Mouse (Mus musculus) embryonic facial prominence, embryonic 15.5 days (tissue): ENCODE data around the gene Cntn1. TPM values are rescaled to one million over a fixed set of nuclear protein-coding genes. Genes with fewer than 3 reads are reported as not detected.

Experiments used
- ATAC-seq: fragments of 200-750 bp; cut with Nextera tagmentation; 2 replicates; pipeline ENCODE4 v1.8.0; 2017; ENCODE audit warnings: low read depth, moderate TSS enrichment; ENCODE audit not compliant: insufficient number of reproducible peaks, low FRiP score, low TSS enrichment
- H3K27ac ChIP-seq: fragments of 300-500 bp; sonication (generic); replicated peaks from 2 replicates; pipeline ENCODE4 v1.5.1; 2015; ENCODE audit warnings: mild to moderate bottlenecking, inconsistent platforms
- H3K27me3 ChIP-seq: fragments of 300-500 bp; sonication (generic); 2 replicates; pipeline ENCODE4 v1.6.1; 2015; ENCODE audit warnings: inconsistent platforms
- H3K36me3 ChIP-seq: fragments of 300-500 bp; sonication (generic); 2 replicates; pipeline ENCODE4 v1.6.1; 2015; ENCODE audit warnings: mild to moderate bottlenecking, inconsistent platforms
- H3K4me1 ChIP-seq: fragments of 300-500 bp; sonication (generic); 2 replicates; pipeline ENCODE4 v1.6.1; 2015; ENCODE audit warnings: inconsistent platforms
- H3K4me2 ChIP-seq: fragments of 300-500 bp; sonication (generic); replicated peaks from 2 replicates; pipeline ENCODE4 v1.6.1; 2015; ENCODE audit warnings: mild to moderate bottlenecking, inconsistent platforms
- H3K4me3 ChIP-seq: fragments of 300-500 bp; sonication (generic); replicated peaks from 2 replicates; pipeline ENCODE4 v1.5.1; 2015; ENCODE audit warnings: mild to moderate bottlenecking, inconsistent platforms
- H3K9ac ChIP-seq: fragments of 300-500 bp; sonication (generic); 2 replicates; pipeline ENCODE4 v1.6.1; 2015; ENCODE audit warnings: inconsistent platforms
- H3K9me3 ChIP-seq: fragments of 300-500 bp; sonication (generic); replicated peaks from 2 replicates; pipeline ENCODE4 v1.6.1; 2016; ENCODE audit warnings: inconsistent platforms
- WGBS: fragments of 180-500 bp; shearing (Covaris S2); methylation state at CpG from one replicate; pipeline ENCODE4 v1.1.7; 2015; 5-methylcytosine and 5-hydroxymethylcytosine counted together
- polyA plus RNA-seq: library from polyadenylated mRNA; unstranded; fragments of >200 nt; fragmentation: Nextera tagmentation; extraction: Ambion mirVana; gene quantifications from 2 replicates; pipeline ENCODE4 v1.2.1, GENCODE M21; 2015

Gene Cntn1
- polyA plus RNA-seq, 1 experiment from 2014 or later = 2.2 TPM

DNA sequence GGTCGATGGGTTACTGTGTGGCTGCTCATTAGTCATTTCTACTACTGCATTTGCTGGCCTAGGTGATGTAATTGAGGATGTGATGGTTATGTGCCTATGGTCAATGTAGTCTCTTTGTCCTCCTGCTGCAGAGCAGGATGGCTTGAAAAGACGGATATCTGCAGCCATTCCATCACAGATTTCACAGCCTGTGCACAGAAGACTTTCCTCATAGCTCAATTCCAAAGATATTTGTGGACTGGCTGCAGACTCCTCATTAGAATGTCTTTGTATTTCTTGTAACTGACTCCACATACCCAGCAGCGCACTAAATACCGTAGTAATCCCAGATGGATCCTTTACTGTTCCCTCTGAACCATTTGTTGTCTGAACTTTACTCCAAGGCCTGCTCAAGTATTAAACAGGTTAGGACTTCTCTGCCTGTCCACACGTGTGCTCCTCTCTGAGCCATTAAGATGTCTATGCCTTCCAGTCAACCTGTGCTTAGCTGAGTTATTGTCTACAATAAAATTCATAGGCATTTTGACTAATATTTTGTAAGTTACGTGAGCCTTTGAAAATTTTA, 220.9 kb downstream of the Cntn1 start:
- Histone ChIP-seq H3K4me2 (no peak overlapping the region), H3K9me3 (no peaks in the 10 kb centered on the region), H3K27me3 (no peaks in the 10 kb centered on the region), H3K27ac (no peak overlapping the region), H3K4me1 (no peaks in the 10 kb centered on the region), H3K9ac (no peak overlapping the region), H3K36me3 (no peaks in the 10 kb centered on the region), H3K4me3 (no peak overlapping the region)
- WGBS = 60% methylated on average over 6 of the region's 6 CpGs
- ATAC-seq = no peak

DNA sequence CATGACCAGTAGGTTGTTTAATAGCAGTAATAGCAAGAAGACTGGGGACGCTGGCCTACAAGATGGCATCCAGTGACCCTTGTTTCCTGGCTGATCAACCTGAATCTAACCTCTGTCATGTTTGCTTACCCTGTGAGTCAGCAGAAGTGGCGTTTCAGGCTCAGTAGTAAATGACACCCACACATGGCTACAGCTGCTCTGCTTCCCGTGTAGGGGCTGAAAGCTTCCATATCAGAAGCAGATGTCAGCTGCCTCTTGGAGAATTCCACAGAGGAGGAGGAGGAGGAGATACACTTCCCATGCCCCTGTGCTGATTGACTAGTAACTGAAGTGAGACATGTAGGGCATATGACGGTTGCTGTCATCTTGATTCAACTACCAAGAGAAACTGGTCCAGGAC, 225.9 kb downstream of the Cntn1 start:
- WGBS = 20% methylated on average over 4 of the region's 4 CpGs
- no peaks in the 10 kb centered on the region for H3K27me3 ChIP-seq
- H3K4me3 ChIP-seq = no peak overlapping the region
- H3K4me1 ChIP-seq = no peaks in the 10 kb centered on the region
- no peak overlapping the region for H3K4me2 ChIP-seq
- H3K36me3 ChIP-seq = no peaks in the 10 kb centered on the region
- no peaks in the 10 kb centered on the region for H3K9me3 ChIP-seq
- no peak for ATAC-seq
- no peak overlapping the region for H3K9ac ChIP-seq
- H3K27ac ChIP-seq = no peak overlapping the region

DNA sequence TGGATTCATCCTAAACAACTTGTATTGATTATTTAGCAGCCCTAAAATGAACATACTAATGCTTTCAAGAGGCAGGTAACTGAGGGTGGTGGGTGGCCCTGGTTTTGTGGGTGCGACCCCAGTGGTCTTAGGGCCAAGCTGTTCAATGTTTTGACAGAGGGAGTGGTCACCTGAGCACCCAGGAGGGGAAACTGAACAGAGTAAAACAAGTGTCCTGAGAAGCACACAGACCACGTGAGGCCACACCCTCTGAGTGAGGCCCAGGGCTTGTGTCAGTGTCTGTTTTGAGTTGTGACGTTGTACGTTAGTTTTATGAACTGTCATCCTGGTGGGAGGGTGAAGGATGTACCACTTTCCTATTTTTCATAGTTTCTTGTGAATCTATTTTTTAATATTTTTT, 227.0 kb downstream of the Cntn1 start:
- H3K9me3 ChIP-seq = no peaks in the 10 kb centered on the region
- WGBS = 65% methylated on average over 4 of the region's 4 CpGs
- H3K27me3 ChIP-seq = no peaks in the 10 kb centered on the region
- no peak for ATAC-seq
- H3K36me3 ChIP-seq = no peaks in the 10 kb centered on the region
- H3K4me1 ChIP-seq = no peaks in the 10 kb centered on the region
- no peak overlapping the region for H3K4me3 ChIP-seq
- H3K4me2 ChIP-seq = no peak overlapping the region
- no peak overlapping the region for H3K9ac ChIP-seq
- no peak overlapping the region for H3K27ac ChIP-seq

DNA sequence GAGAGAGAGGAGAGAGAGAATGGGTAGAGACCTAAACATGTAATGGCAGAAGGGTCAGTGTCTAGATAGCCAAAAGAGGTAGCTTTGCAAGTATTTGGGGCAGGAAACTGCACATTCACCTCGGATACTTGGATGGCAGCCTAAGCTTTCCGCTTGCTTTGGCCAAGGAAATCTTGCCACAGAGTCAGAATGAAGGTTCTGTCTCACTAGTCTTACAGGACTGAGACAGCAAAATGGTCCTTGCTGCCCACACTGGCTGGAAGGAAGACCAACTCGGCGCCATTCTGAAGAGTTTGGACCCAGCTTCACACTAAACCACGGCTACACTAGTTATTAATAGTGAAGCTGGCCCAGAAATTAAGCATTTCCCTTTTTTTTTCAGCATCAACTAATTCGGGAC, 230.0 kb downstream of the Cntn1 start:
- Histone ChIP-seq H3K4me1 (no peaks in the 10 kb centered on the region), H3K9me3 (no peaks in the 10 kb centered on the region), H3K27me3 (no peaks in the 10 kb centered on the region), H3K4me2 (no peak overlapping the region), H3K9ac (no peak overlapping the region), H3K27ac (no peak overlapping the region), H3K4me3 (no peak overlapping the region), H3K36me3 (no peaks in the 10 kb centered on the region)
- WGBS = 80% methylated on average over 6 of the region's 6 CpGs
- no peak for ATAC-seq

DNA sequence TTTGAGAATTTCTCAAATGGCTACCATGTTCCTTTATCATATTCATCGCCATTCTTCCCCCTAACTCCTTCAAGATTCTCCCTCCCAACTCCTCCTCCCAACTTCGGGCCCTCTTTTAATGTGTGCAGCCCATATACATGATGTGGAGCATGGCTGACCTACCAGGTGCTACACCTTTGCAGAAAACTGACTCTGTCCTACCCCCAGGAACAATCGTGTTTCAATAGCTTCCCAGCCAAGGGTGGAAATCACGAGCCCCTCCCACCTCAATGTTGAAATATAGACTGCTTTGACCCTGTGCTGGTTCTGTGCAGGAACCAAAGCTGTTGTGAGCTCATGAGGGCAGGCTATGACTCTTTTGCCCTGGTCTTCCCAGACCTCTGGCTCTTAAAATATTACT, 236.7 kb downstream of the Cntn1 start:
- Histone ChIP-seq H3K27ac (no peak overlapping the region), H3K9me3 (no peaks in the 10 kb centered on the region), H3K27me3 (no peaks in the 10 kb centered on the region), H3K4me2 (no peak overlapping the region), H3K4me3 (no peak overlapping the region), H3K9ac (no peak overlapping the region), H3K4me1 (no peaks in the 10 kb centered on the region), H3K36me3 (no peaks in the 10 kb centered on the region)
- WGBS = 82% methylated on average over 4 of the region's 4 CpGs
- ATAC-seq = no peak

DNA sequence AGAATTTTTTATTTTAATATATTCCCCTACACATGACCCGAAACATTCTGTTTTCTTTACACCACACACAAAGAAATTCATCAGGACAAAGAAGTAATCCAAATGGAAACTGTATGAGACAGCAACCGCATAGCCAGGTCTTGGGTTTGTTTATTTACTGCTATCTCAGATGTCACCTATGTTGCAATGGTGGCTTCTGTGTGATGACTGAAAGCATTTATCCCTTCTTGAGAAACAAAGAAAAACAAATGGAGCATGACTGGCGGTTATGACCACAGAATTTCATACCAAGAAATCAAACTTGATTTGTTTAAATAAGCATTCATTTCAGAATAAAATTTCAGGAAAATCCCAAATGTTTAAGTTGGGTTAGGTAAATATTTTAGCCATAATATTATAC, 245.5 kb downstream of the Cntn1 start:
- 77% methylated on average over 3 of the region's 3 CpGs for WGBS
- ATAC-seq = no peak
- no peak overlapping the region for H3K4me2 ChIP-seq
- H3K9me3 ChIP-seq = no peaks in the 10 kb centered on the region
- no peaks in the 10 kb centered on the region for H3K27me3 ChIP-seq
- H3K36me3 ChIP-seq = no peaks in the 10 kb centered on the region
- H3K9ac ChIP-seq = no peak overlapping the region
- no peaks in the 10 kb centered on the region for H3K4me1 ChIP-seq
- H3K27ac ChIP-seq = no peak overlapping the region
- H3K4me3 ChIP-seq = no peak overlapping the region

DNA sequence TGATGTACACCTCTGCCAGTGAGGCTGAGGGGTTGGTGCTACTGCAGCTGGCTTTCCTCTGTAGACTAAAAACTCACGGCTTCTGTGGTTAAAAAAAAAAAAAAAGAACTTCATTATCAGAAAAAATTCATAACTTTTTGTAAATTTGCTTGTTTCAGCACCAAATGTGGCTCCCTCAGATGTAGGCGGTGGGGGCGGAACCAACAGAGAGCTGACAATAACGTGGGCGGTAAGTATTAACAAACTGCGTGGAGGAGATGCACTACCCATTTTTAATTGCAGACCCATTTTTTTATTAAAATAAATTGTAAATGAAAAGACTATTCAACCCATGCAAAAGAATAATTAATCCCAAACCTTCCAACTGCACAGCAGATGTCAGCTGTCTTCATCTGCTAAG, 251.8 kb downstream of the Cntn1 start:
- Histone ChIP-seq H3K36me3 (no peaks in the 10 kb centered on the region), H3K9me3 (no peaks in the 10 kb centered on the region), H3K9ac (no peak overlapping the region), H3K4me3 (no peak overlapping the region), H3K27me3 (no peaks in the 10 kb centered on the region), H3K4me1 (no peaks in the 10 kb centered on the region), H3K4me2 (no peak overlapping the region), H3K27ac (no peak overlapping the region)
- WGBS = 64% methylated on average over 6 of the region's 6 CpGs
- ATAC-seq = no peak

DNA sequence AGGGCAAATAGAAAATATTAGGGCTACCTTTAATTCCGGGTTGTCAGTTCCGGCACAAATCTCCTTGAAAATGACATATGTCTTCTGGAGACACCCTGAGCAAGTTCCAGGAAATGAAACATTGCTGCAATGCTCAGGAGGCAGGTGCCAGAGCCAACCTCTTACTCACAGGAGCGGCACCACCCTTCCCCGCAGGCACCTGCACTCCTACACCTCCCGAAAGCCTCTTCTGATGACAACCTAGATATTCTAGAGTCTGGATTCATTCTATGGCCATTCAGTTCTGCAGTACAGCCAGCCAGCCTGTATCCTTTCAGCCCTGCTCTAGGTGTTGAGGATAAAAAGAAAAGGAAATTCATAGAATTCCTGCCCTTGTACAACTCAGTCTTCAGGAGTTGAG, 253.3 kb downstream of the Cntn1 start:
- no peaks in the 10 kb centered on the region for H3K27me3 ChIP-seq
- no peaks in the 10 kb centered on the region for H3K4me1 ChIP-seq
- H3K4me3 ChIP-seq = no peak overlapping the region
- no peak for ATAC-seq
- no peaks in the 10 kb centered on the region for H3K9me3 ChIP-seq
- 71% methylated on average over 5 of the region's 5 CpGs for WGBS
- no peak overlapping the region for H3K27ac ChIP-seq
- H3K4me2 ChIP-seq = no peak overlapping the region
- no peaks in the 10 kb centered on the region for H3K36me3 ChIP-seq
- H3K9ac ChIP-seq = no peak overlapping the region

DNA sequence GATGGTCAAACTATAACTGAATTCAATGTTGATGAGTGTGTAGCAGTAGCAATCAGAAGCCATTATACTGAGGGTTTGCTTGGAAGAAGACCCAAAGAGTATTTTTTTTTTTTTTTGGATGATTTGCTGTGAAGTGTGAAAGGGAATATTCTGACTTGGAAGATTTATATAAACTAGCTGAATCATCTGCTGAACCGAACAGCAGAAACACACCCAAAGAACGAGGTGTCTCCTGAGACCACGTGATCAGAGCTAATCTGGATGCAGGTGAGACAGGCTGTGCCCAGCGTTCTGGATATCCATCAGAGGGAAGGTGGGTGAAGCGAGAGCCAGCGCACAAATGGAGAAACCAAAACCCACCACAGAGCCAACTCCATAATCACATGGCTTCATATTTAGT, 271.0 kb downstream of the Cntn1 start:
- H3K4me1 ChIP-seq = no peaks in the 10 kb centered on the region
- no peak overlapping the region for H3K4me3 ChIP-seq
- no peak overlapping the region for H3K9ac ChIP-seq
- no peaks in the 10 kb centered on the region for H3K27me3 ChIP-seq
- H3K27ac ChIP-seq = no peak overlapping the region
- WGBS = 85% methylated on average over 6 of the region's 6 CpGs
- H3K9me3 ChIP-seq = no peaks in the 10 kb centered on the region
- H3K4me2 ChIP-seq = no peak overlapping the region
- no peaks in the 10 kb centered on the region for H3K36me3 ChIP-seq
- no peak for ATAC-seq

DNA sequence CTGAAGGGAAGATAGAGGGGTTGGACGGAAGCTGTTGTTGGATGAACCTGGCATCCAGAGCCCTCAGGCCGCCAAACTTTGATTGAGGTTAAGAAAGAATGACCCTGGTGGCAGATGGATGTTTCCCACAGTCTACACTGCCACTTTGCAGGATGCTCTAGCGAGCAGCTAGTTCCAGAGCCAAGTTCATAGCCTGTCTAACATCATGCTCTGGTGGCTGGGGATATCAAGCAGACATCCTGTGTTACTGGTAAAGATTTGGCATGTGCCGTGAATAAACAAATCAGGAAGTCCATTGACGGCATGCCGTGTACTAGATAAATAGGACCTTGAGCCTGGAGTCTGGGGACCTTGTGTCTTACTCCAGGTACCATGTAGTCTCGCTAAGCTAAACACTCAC, 276.1 kb downstream of the Cntn1 start:
- H3K36me3 ChIP-seq = no peaks in the 10 kb centered on the region
- 81% methylated on average over 7 of the region's 7 CpGs for WGBS

DNA sequence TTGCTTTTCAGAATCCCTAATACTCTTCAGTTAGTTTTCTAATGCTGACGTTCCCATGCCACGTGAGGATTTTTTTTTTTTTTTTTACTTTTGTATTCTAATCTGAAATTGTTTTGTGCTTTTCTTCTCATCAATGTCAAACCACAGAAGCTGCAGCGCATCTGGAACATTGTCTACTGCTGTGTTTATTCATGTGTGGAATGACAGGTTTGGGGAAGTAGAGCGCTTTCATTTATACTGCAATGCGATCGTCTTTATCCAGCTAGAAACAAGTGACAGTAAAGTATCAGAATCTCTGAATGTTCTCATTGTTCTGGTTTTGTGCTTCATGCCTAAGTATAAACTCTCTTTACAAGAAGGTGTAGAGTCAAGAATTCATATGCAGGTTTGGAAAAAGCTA, 289.3 kb downstream of the Cntn1 start:
- Histone ChIP-seq H3K27ac (no peak overlapping the region), H3K4me3 (no peak overlapping the region), H3K4me1 (no peaks in the 10 kb centered on the region), H3K9me3 (no peaks in the 10 kb centered on the region), H3K36me3 (no peaks in the 10 kb centered on the region), H3K9ac (no peak overlapping the region), H3K4me2 (no peak overlapping the region), H3K27me3 (no peaks in the 10 kb centered on the region)
- WGBS = 78% methylated on average over 6 of the region's 6 CpGs
- ATAC-seq = no peak

More for the DNA sequence above, 276.1 kb downstream of the Cntn1 start:
- Histone ChIP-seq H3K27me3 (no peaks in the 10 kb centered on the region), H3K4me3 (no peak overlapping the region), H3K9me3 (no peaks in the 10 kb centered on the region), H3K27ac (no peak overlapping the region), H3K9ac (no peak overlapping the region), H3K4me1 (no peaks in the 10 kb centered on the region), H3K4me2 (no peak overlapping the region)
- ATAC-seq = no peak

DNA sequence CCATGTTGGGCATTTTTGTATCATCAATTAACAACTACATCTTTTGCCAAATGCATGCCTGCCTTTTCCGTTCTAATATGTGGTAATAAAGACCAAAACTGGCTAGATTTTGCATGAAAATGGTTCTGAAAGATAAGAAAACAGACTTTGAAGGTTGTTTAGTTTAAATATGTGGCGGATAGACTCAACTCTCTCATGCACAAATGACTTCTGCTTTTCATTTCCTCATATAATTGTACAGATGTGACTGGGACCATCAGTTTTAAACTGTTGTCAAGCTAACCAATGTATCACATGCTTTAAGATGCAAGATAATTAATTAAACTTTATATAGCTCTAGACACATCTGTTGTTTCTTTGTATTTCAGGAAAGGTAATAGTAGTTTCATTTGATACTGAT, 290.5 kb downstream of the Cntn1 start:
- no peaks in the 10 kb centered on the region for H3K9me3 ChIP-seq
- no peaks in the 10 kb centered on the region for H3K36me3 ChIP-seq
- no peak overlapping the region for H3K4me3 ChIP-seq
- no peaks in the 10 kb centered on the region for H3K4me1 ChIP-seq
- no peak overlapping the region for H3K4me2 ChIP-seq
- H3K27ac ChIP-seq = no peak overlapping the region
- no peak overlapping the region for H3K9ac ChIP-seq
- no peaks in the 10 kb centered on the region for H3K27me3 ChIP-seq
- 69% methylated on average over 2 of the region's 2 CpGs for WGBS
- ATAC-seq = no peak
